Mouse (Mus musculus) myocyte (in vitro differentiated cells): ENCODE results near the gene Apold1. TPM values are rescaled to one million over a fixed set of nuclear protein-coding genes. Genes with fewer than 3 reads are reported as not detected.

ENCODE experiments used
- H3K27me3 ChIP-seq: one replicate; pipeline ENCODE4 v1.6.1; 2011; ENCODE audit not compliant: control insufficient read depth, insufficient read depth, insufficient read length
- H3K36me3 ChIP-seq: one replicate; pipeline ENCODE4 v1.6.1; 2011; ENCODE audit not compliant: control insufficient read depth, insufficient read depth
- H3K4me2 ChIP-seq: one replicate; pipeline ENCODE4 v1.6.1; 2011; ENCODE audit warnings: low read depth, control low read depth
- H3K4me3 ChIP-seq: one replicate; pipeline ENCODE4 v1.5.1; 2011; ENCODE audit warnings: mild to moderate bottlenecking, control low read depth, moderate library complexity
- H3K79me2 ChIP-seq: one replicate; pipeline ENCODE4 v1.6.1; 2011; ENCODE audit not compliant: control insufficient read depth, insufficient read depth
- H3ac ChIP-seq: one replicate; pipeline ENCODE4 v1.6.1; 2011; ENCODE audit not compliant: control insufficient read depth, insufficient read length
- CEBPB ChIP-seq: IDR thresholded peaks from 2 replicates; pipeline ENCODE4 v1.6.1; 2011; ENCODE audit warnings: mild to moderate bottlenecking, moderate library complexity; ENCODE audit not compliant: poor library complexity, insufficient read depth, severe bottlenecking
- E2F4 ChIP-seq: IDR thresholded peaks from one replicate; pipeline ENCODE4 v1.6.1; 2011; ENCODE audit warnings: mild to moderate bottlenecking, control low read depth, moderate library complexity; ENCODE audit not compliant: insufficient read depth
- MAX ChIP-seq: IDR thresholded peaks from one replicate; pipeline ENCODE4 v1.6.1; 2011; ENCODE audit warnings: low read depth, mild to moderate bottlenecking, control low read depth
- MYOD1 ChIP-seq, 3 experiments: IDR thresholded peaks; one replicate each; pipeline ENCODE4 v1.6.1; 2011; ENCODE audit warnings: control low read depth in 2 of 3, low read depth in 2 of 3, mild to moderate bottlenecking in 2 of 3, moderate library complexity in 1 of 3; ENCODE audit not compliant: insufficient read length in 2 of 3, control insufficient read depth in 1 of 3
- MYOG ChIP-seq, 3 experiments: IDR thresholded peaks; one replicate each; pipeline ENCODE4 v1.6.1; 2011; ENCODE audit warnings: control low read depth in 2 of 3, low read depth in 2 of 3, mild to moderate bottlenecking in 2 of 3; ENCODE audit not compliant: insufficient read length in 2 of 3, control insufficient read depth in 1 of 3, insufficient read depth in 1 of 3
- POLR2A ChIP-seq: IDR thresholded peaks from one replicate; pipeline ENCODE4 v1.6.1; 2011; ENCODE audit warnings: low read depth, mild to moderate bottlenecking, control low read depth, moderate library complexity; ENCODE audit not compliant: insufficient read length
- POLR2AphosphoS2 ChIP-seq: IDR thresholded peaks from one replicate; pipeline ENCODE4 v1.6.1; 2011; ENCODE audit warnings: low read depth, control low read depth; ENCODE audit not compliant: insufficient read length
- REST ChIP-seq: IDR thresholded peaks from one replicate; pipeline ENCODE4 v1.6.1; 2011; ENCODE audit warnings: mild to moderate bottlenecking, control low read depth, moderate library complexity; ENCODE audit not compliant: insufficient read depth, insufficient read length
- SRF ChIP-seq: IDR thresholded peaks from one replicate; pipeline ENCODE4 v1.6.1; 2011; ENCODE audit warnings: low read depth; ENCODE audit not compliant: control insufficient read depth, insufficient read length
- TCF12 ChIP-seq: IDR thresholded peaks from one replicate; pipeline ENCODE4 v1.6.1; 2011; ENCODE audit warnings: mild to moderate bottlenecking, control low read depth; ENCODE audit not compliant: poor library complexity, insufficient read depth, severe bottlenecking
- TCF3 ChIP-seq: IDR thresholded peaks from one replicate; pipeline ENCODE4 v1.6.1; 2011; ENCODE audit warnings: low read depth, control low read depth; ENCODE audit not compliant: insufficient read length
- USF1 ChIP-seq: IDR thresholded peaks from one replicate; pipeline ENCODE4 v1.6.1; 2011; ENCODE audit warnings: low read depth, mild to moderate bottlenecking, control low read depth, moderate library complexity
- polyA plus RNA-seq: library from polyadenylated mRNA; unstranded; fragments of >200 nt; fragmentation: generic; extraction: Trizol; gene quantifications from one replicate; pipeline ENCODE4 v1.2.1, GENCODE M21; 2012; ENCODE audit warnings: missing spikeins

The Apold1 gene
- polyA plus RNA-seq, 1 experiment: 0.12 TPM

GRCm38 (mm10) chr6:135001991-135002390 lies 20.5 kb downstream of the Apold1 start:
- TF ChIP-seq POLR2AphosphoS2: no peak
- no peak for TF ChIP-seq MYOD1 (IDR thresholded peaks at IDR 0.05; ENCODE audit: control insufficient read depth in 1 of 3, insufficient read length in 2 of 3, low read depth in 2 of 3)
- TF ChIP-seq E2F4: no peak
- Histone ChIP-seq H3K79me2 (no peaks in the 10 kb centered on the region), H3ac (no peak overlapping the region), H3K4me2 (no peak overlapping the region), H3K4me3 (no peak overlapping the region), H3K36me3 (no peaks in the 10 kb centered on the region), H3K27me3 (no peaks in the 10 kb centered on the region)

- Histone ChIP-seq H3K27me3 (no peaks in the 10 kb centered on the region), H3K4me3 (no peak overlapping the region), H3K4me2 (no peak overlapping the region), H3ac (no peak overlapping the region), H3K36me3 (no peaks in the 10 kb centered on the region), H3K79me2 (no peaks in the 10 kb centered on the region)
- TF ChIP-seq POLR2AphosphoS2 (no peak), SRF (no peak), E2F4 (no peak), USF1 (no peak), CEBPB (no peak), POLR2A (no peak), TCF12 (no peak), TCF3 (no peak), MYOD1 (IDR thresholded peaks at IDR 0.05; ENCODE audit: control insufficient read depth in 1 of 3, insufficient read length in 2 of 3, low read depth in 2 of 3) (no peak), MYOG (IDR thresholded peaks at IDR 0.05; ENCODE audit: control insufficient read depth in 1 of 3, insufficient read depth in 1 of 3, insufficient read length in 2 of 3, low read depth in 2 of 3) (no peak), MAX (no peak), REST (no peak)
Measured at GRCm38 (mm10) chr6:135006372-135006771, 24.9 kb downstream of the Apold1 start.

GRCm38 (mm10) chr6:135011048-135011733 lies 29.7 kb downstream of the Apold1 start, which contains the start of gene Ddx47:
Gene Ddx47 (plus strand): TSS chr6:135011612.
- no peak for TF ChIP-seq MYOD1 (IDR thresholded peaks at IDR 0.05; ENCODE audit: control insufficient read depth in 1 of 3, insufficient read length in 2 of 3, low read depth in 2 of 3)
- TF ChIP-seq POLR2A: peak; percentile 47
- TF ChIP-seq USF1: no peak
- peak in 1 of 3 experiments; percentile 4 for TF ChIP-seq MYOG (IDR thresholded peaks at IDR 0.05; ENCODE audit: control insufficient read depth in 1 of 3, insufficient read depth in 1 of 3, insufficient read length in 2 of 3, low read depth in 2 of 3)
- no peak for TF ChIP-seq MAX
- no peak for TF ChIP-seq TCF12
- no peak for TF ChIP-seq E2F4
- TF ChIP-seq REST: no peak
- TF ChIP-seq POLR2AphosphoS2: no peak
- no peak for TF ChIP-seq CEBPB
- no peak for TF ChIP-seq SRF
- H3K36me3 ChIP-seq: peaks cover 12% of the 10 kb centered on the region
- peak within 1 kb of the TSS; percentile 90 for H3K4me2 ChIP-seq

GRCm38 (mm10) chr6:135011734-135012116 lies 30.2 kb downstream of the Apold1 start:
- no peaks in the 10 kb centered on the region for H3K27me3 ChIP-seq
- H3ac ChIP-seq: peak overlapping the region; percentile 18
- no peak for TF ChIP-seq MYOG (IDR thresholded peaks at IDR 0.05; ENCODE audit: control insufficient read depth in 1 of 3, insufficient read depth in 1 of 3, insufficient read length in 2 of 3, low read depth in 2 of 3)
- no peak for TF ChIP-seq SRF
- TF ChIP-seq MAX: no peak
- no peak for TF ChIP-seq TCF12
- no peak for TF ChIP-seq REST
- TF ChIP-seq CEBPB: no peak
- TF ChIP-seq MYOD1 (IDR thresholded peaks at IDR 0.05; ENCODE audit: control insufficient read depth in 1 of 3, insufficient read length in 2 of 3, low read depth in 2 of 3): no peak
- peaks cover 17% of the 10 kb centered on the region for H3K36me3 ChIP-seq
- peak overlapping the region; percentile 85 for H3K4me3 ChIP-seq
- peaks cover 12% of the 10 kb centered on the region for H3K79me2 ChIP-seq
- peak overlapping the region; percentile 90 for H3K4me2 ChIP-seq

More at GRCm38 (mm10) chr6:135011048-135011733, 29.7 kb downstream of the Apold1 start, which contains the start of gene Ddx47:
- Histone ChIP-seq H3K79me2 (peaks cover 12% of the 10 kb centered on the region), H3ac (peak within 1 kb of the TSS; percentile 18), H3K4me3 (peak within 1 kb of the TSS; percentile 85), H3K27me3 (no peaks in the 10 kb centered on the region)

- Histone ChIP-seq H3K27me3 (no peaks in the 10 kb centered on the region), H3K36me3 (peaks cover 57% of the 10 kb centered on the region), H3ac (no peak overlapping the region), H3K4me3 (no peak overlapping the region), H3K79me2 (peaks cover 5% of the 10 kb centered on the region), H3K4me2 (no peak overlapping the region)
- TF ChIP-seq SRF: no peak
- no peak for TF ChIP-seq TCF12
- no peak for TF ChIP-seq MAX
- no peak for TF ChIP-seq POLR2A
- TF ChIP-seq E2F4: no peak
- TF ChIP-seq MYOD1 (IDR thresholded peaks at IDR 0.05; ENCODE audit: control insufficient read depth in 1 of 3, insufficient read length in 2 of 3, low read depth in 2 of 3): no peak
- no peak for TF ChIP-seq TCF3
- TF ChIP-seq POLR2AphosphoS2: no peak
- no peak for TF ChIP-seq REST
- no peak for TF ChIP-seq MYOG (IDR thresholded peaks at IDR 0.05; ENCODE audit: control insufficient read depth in 1 of 3, insufficient read depth in 1 of 3, insufficient read length in 2 of 3, low read depth in 2 of 3)
- TF ChIP-seq USF1: no peak
- no peak for TF ChIP-seq CEBPB
Measured at GRCm38 (mm10) chr6:135017211-135017610, 35.7 kb downstream of the Apold1 start.
